Mouse (Mus musculus): ENCODE results near the gene Uqcr11.

GRCm38 (mm10) chr10:80430375-80430980, 23.8 kb upstream of the Uqcr11 start:
- TF ChIP-seq CTCF (IDR thresholded peaks at IDR 0.05; ENCODE audit: borderline replicate concordance, insufficient read depth, low read depth, low read length) (no peak), POLR2A (IDR thresholded peaks at IDR 0.05; ENCODE audit: borderline replicate concordance, insufficient read depth, low read length) (no peak)
